Mouse (Mus musculus) layer of hippocampus, postnatal 10 days (tissue): ENCODE results near the gene Mcm9. TPM values are rescaled to one million over a fixed set of nuclear protein-coding genes. Genes with fewer than 3 reads are reported as not detected.
"Not testable (repeated sequence)": the region's sequence is repeated elsewhere in the genome, so short reads cannot be mapped to it uniquely, and the experiment has no call there.

Source experiments
- DNase-seq, 2 experiments: peaks; one replicate each; pipeline ENCODE4 v3.0.0; 2021; ENCODE audit warnings: low spot score in 2 of 2
- long read RNA-seq: library from polyadenylated mRNA; stranded (forward); transcript quantifications from one replicate; pipeline ENCODE4 v2.0.0, GENCODE M21; 2023
- total RNA-seq, 2 experiments: library from RNA; stranded (reverse); gene quantifications; 2 replicates each; pipeline ENCODE4 v1.2.3; 2021

Mcm9 gene
- 1 to 10 TPM; 6.1 to 8.0 TPM for total RNA-seq
- long read RNA-seq, partial matches to known transcripts = 1 of 2 reads
- long read RNA-seq, other reads (novel, unspliced or antisense) = 1 of 2 reads

- DNase-seq = not testable (repeated sequence)
Observed at GRCm38 (mm10) chr10:53630339-53630738, at the start of gene Mcm9. Gene Mcm9, minus strand, starts transcription at chr10:53630439.

DNA sequence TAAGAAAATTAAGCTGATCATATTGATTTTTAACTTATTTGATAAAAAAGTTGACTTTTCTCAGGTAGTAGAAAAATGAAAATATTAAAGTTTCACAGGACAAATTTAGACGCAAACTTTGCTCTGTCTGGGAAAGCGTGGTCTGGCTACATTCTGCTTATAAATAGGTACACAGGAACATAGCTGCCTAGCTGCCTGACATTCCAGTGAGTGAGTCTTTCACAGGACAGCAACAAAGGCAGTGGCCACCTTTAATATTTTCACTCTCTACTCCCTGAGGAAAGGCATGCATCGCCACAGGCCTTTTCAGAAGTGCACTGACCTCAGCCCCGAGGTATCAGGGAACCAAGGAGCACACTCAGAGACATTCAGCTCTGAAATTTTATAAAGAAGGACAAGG, 31.5 kb upstream of the Mcm9 start:
- no peak for DNase-seq

GRCm38 (mm10) chr10:53654239-53654638, 24.0 kb upstream of the Mcm9 start:
- not testable (repeated sequence) for DNase-seq

DNA sequence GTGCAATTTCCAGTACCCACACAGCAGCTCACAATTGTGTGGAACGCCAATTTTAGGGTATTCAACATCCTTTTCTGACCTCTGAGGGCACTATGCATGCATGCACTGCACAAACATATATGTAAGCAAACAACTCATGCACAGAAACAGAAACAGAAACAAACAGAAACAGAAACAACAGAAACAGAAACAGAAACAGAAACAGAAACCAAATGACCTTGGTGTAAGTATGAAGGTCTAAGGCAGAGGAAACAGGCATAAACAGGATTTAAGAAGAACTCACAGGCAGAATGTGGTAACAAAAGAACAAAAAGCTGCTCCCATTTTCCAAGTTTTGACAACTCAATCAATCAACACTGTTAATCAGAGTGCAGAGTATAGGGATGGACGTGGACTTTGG, 20.4 kb upstream of the Mcm9 start:
- DNase-seq = no peak

DNA sequence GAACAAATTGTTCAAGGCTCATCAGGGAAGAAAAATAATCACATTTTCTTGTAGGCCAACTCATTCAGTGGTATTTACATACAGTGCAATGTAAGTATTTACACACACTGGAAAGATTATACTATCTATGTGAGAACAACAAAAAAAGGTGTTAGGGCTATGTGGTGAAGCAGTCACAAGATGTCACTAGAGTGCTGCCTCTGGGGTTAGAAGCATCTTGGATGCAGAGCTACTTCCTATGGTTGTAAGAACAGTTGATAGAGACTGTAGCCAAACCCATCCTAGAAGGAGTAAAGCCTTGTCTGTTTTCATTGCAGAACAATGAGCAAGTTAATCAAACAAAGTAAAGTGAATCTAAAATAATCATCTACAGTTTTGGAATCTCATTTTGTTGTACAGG, 11.3 kb upstream of the Mcm9 start:
- peak; percentile 28 to 52 for DNase-seq

- DNase-seq = no peak
Observed at GRCm38 (mm10) chr10:53635246-53635971, 5.2 kb upstream of the Mcm9 start.

GRCm38 (mm10) chr10:53634160-53634559, 3.9 kb upstream of the Mcm9 start:
- DNase-seq = no peak

DNA sequence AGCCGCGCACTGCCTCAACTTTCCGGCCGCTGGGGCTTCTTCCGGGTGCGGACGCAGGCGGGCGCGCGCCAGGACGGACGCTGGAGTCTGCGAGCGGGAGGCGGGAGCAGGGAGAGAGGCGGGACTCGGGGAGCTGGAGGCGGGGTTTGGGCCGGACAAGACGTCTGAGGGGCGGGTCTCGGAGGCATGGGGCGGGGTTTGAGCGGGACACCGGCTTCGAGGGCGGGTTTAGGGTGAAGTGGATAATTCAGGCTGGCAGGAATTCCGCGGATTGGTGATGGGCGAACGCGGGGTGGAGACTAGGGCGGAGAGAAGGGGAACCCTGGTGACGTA, 355 bp downstream of the Mcm9 start:
- DNase-seq = peak; percentile 94 to 95

DNA sequence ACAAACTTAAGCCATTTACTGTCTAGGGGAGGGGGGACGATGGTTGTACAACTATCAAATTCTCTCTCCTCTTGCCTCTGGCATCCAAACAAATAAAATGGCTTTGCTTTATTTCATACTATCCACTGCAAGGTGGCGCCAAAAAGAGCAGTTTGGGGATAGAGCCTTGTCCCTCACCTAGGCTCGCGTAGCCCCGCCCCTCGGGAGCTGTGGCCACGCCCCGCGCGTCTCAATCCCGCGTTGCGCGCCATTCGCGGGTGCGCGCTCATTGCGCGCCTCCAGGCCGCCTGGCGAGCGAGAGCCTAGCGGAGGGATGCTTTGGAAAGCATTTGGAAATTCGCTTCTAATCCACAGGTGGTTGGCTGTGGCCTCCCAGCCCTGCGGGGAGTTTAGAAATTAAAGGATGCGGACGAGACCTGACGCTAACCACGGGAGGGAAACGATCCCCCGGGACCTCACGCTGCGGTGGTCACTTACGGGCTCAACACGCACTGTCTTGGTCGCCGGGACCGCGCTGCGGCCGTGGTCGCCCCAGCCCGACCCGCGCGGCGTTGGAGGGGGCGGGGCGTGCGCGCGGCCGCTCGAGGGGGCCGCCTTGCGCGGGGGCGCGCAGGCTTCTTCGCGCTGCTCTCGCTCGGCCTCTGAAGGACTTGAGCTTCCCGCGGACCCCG, 857 bp downstream of the Mcm9 start:
- peak; percentile 88 to 91 for DNase-seq

DNA sequence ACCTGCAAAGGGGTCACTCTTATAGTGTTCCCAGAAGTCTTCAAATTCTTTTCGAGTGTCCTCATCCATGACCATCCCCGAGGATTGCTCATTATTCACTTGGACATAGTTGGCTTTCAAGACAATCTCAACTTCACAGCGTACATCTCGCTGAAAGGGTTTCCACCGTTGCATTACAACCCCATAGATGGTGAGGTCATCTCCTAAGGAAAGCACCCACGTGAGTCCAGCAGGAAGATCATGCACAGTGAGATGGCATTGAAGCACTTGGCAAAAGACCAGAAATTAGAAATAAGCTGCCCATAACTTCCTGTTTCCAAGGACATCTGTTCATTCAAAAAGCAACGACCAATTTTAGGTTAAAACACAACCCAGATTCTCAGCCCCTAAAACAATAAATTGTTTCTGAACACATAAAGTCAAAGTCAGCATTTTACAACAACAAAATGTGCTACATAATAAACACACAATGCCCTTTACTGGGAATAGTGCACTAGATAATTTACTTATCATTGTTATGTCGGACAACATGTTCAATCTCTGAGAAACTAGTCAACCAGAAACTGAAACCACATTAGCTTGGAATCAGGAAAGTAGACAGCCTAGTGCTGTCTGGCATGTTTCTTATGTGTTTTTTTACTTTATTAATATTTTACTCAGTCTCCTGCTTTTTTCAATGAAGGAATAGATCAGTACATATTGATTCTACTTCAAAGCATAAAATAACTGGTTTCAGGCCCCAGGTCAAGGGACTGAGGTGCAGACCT, 14.2 kb downstream of the Mcm9 start:
- no peak for DNase-seq

- no peak for DNase-seq
Observed at GRCm38 (mm10) chr10:53613955-53614354, 16.3 kb downstream of the Mcm9 start.

DNA sequence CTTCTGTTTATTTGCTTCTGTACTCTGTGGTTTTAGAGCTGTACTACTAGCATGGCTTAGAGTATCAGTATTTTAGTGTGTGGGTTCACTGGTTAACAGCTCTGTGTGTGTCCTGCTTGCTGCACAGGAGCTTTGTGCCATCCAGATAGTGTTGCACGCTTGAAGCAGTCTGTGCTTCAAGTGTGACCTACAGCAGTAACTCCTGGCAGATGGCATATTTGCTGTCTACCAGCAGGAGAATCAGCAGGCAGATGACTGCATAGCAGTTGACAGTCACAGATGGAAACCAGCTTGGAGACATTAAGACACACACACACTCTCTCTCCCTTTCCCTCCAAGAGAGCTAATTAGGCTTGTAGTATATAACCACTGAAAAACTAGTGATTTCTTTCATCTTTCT, 18.1 kb downstream of the Mcm9 start:
- DNase-seq = peak; percentile 16 to 46

DNA sequence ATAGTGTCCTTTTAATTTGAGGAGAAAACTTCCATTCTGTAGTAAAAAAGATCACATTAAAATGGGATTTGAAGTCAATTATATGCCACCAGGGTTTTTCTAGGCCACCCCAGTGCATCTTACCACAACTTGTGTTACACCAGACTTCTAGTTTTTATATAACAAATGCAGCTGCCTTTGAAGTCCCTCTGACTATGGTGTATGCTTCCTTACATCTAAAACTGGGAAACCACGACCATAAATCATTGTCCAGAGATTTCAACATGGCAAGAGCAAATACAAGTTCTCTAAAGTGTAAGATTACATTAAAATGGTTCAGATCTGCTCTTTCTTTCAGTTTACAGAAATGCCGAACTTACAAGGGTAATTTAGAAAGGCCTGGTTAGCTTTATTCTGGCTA, 22.0 kb downstream of the Mcm9 start:
- DNase-seq = no peak

GRCm38 (mm10) chr10:53605328-53605727, 24.9 kb downstream of the Mcm9 start:
- no peak for DNase-seq

DNA sequence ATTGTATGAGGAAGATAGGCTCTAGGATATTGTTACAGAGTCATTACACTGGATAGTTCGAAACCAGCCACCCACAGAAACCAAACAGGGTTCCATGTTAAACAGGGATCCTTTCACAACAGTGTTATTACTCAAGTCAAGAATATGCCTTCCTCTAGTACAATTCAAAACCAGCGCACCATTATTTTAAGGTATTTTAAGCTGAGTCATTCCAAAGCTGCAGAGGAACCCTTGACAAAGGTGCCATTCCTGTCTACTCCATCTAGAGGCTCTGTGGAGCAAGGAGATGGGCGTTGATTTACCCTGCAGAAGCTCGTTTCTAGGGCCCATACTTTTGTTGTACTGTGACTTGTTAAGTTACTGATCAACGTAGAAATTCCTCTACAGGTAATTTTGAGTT, 31.4 kb downstream of the Mcm9 start:
- no peak for DNase-seq

DNA sequence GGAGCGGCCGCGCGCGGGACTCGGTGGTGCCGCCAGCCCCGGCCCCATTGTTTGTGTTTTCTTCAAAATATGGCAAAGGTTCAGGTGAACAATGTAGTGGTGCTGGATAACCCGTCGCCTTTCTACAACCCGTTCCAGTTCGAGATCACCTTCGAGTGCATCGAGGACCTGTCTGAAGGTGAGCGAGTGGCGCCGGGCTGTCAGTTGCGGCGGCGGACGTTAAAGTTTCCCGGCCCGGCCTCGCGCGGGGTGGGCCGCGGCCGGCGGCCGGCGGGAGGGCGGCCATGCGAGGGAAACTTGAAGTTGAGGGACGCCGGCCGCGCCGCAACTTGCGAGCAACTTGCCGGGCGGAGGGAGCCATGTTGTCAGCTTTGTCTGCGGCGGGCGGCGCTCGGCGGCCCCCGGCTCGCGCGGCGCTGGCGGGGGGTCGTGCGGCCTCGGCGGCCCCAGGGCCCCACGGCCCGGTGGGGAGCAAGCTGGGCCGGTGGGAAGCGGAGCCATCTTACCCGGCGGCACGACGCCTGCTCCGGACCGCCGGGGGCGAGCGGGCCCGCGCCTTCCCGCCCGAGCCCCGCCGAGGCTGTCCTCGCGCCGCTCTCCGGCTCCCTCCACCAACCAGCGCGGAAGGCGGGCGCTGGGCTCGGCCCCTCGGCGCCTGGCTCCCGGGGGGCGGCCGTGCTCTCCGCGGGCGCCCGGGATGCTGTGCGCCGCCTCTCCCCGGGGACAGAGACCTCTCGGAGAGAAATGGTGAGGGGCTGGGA, 32.9 kb downstream of the Mcm9 start:
- DNase-seq = peak; percentile 56 to 70

DNA sequence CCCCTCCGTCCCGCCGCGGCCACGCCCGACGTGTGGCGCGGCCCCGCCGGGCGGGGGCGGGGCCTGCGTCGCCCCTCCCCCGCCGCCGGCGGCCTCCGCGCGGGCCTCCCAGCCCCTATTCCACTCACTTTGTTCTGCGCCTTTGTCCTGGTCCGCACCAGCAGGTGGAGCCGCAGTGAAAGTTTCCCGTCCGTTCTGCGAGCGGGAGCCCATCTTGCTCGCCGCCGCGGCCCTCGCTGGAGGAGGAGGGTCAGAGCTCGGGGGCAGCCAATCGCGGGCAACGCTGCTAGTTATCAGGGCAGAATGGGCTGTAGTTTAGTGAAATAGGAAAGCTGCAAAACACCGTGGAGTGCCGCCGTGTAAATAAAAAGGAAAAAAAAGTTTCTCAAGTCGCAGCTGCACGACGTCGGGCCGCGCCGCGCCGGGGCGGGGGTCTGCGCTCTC, 33.5 kb downstream of the Mcm9 start, which contains the start of gene Asf1a:
TSS of gene Asf1a (plus strand) at position 81 of the 444 bp plus-strand sequence.
- peak; percentile 96 to 97 for DNase-seq

DNA sequence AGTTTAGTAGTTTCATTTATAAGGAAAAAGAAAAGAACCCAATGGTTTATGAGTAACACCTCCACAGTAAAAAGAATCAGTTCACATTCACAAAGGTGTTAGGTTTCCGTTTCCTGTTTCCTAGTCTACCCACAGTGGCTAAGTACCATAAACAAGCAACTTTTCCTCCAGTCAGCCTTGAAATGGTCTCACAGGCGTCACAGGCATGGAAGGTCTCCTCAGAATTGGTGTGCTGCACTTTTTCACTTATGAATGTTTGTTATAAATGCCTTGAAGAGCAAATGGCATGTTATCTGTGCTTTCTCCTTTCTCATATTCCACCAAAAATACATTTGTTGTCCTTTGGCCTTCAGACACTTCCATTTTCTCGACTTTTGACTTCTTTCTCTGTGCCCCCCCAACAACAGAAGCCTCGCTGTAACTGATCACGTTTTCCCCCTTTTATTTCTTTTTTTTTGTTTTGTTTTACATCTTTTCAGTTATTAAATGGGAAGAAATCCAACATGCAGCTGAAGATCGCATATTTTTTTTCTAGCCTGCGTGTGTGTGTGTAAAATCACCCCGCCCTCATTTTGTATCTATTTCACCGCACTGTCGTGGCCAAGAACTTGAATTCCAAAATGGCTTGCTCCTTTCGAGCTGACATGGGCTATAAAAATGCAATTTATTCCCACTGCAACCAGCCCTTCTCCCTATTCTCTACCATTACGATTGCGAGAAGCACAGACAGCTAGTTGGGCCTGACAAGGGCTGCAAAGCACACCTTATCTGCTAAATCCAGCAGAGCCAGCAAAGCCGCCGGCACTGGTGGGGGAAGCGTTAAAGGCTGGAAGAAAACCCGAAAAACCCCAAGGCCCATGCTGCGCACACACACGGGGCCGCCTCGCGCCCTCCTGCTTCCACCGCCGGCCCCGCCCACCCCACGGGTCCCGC, 34.2 kb downstream of the Mcm9 start:
- peak; percentile 13 to 76 for DNase-seq

DNA sequence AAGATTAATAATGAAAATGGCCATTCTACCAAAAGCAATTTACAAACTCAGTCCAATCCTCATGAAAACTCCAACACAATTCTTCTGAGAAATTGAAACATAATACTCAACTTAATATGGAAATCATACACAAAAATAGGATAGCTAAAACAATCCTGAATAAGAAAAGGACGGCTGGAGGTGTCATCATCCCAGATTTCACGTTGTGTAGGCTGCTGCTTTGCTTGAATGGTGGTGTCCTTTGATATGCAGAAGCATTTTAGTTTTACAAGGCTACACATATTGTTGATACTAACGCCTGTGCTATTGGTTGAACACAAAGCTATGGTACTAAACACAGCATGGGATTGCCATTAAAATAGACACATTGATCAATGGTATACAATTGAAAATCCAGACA, 44.5 kb downstream of the Mcm9 start:
- no peak for DNase-seq

DNA sequence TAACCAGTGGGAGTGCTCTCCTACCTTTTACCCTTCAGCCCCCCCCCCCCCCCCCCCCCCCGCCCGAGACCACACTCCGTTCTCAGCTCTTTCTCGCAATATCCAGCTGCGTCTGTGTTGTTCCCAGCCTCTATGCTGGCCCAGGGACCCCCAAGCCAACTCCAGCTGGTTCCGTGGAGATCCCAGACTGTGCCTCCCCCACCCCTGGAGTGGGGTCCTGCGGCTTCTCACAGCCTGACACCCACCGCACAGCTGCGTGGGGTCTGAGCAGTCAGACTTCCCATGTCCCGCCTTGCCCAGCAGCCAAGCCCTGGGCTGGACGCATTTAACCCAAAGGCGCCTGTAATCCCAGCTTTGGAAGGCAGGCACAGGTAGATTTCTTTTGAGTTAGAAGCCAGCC, 49.2 kb downstream of the Mcm9 start:
- peak in 1 of 2 experiments; percentile 19 for DNase-seq
